Mouse (Mus musculus): ENCODE measurements around the gene Tead1.

Gene Tead1

DNA sequence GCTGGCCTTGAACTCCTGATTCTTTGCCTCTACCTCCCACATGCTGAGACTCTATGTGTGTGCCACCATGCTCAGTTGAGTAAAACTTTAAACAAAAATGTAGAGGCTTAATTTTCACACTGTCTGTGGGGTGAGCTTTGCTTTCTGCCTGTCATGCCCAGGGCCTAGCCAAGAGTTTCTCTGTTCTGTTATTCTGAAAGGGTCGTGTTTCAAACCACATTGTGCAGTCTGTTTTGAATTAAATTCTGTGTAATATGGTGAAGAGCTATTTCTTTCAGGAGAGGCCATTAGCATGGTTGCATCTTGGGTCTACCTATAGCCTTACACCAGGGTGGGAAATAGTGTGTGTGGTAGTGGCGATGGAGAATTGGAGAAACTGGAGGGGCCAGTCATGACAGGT lies 90.7 kb downstream of the Tead1 start:
- no peak for DNase-seq (ENCODE audit: extremely low read depth, insufficient read length, low spot score)

DNA sequence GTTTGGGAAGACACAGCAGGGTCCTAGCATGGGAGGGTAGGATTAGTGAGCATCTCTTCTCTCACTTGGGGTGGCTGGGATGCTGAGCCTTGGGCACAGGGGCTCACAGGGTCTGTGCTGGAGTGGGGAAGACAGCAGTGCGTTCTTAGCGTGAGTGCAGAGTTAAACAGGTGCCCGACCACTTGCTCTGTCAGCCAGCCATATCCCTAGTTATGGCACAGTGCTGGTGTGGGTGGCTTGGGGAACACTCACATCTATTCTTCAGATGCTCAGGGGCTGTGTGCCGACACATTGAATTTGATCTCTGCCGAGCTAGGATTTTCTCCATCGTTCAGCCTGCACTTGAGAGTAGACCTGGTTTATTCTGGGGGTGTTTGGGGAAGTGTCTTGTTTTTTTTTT lies 92.3 kb downstream of the Tead1 start:
- no peak for DNase-seq (ENCODE audit: extremely low read depth, insufficient read length, low spot score)

GRCm38 (mm10) chr7:112772777-112773176 lies 93.7 kb downstream of the Tead1 start:
- no peak for DNase-seq (ENCODE audit: extremely low read depth, insufficient read length, low spot score)

- DNase-seq (ENCODE audit: extremely low read depth, insufficient read length, low spot score), result no peak
Measured at GRCm38 (mm10) chr7:112773601-112774000, 94.5 kb downstream of the Tead1 start.

- no peak for DNase-seq (ENCODE audit: extremely low read depth, insufficient read length, low spot score)
Measured at GRCm38 (mm10) chr7:112775816-112776215, 96.7 kb downstream of the Tead1 start.

DNA sequence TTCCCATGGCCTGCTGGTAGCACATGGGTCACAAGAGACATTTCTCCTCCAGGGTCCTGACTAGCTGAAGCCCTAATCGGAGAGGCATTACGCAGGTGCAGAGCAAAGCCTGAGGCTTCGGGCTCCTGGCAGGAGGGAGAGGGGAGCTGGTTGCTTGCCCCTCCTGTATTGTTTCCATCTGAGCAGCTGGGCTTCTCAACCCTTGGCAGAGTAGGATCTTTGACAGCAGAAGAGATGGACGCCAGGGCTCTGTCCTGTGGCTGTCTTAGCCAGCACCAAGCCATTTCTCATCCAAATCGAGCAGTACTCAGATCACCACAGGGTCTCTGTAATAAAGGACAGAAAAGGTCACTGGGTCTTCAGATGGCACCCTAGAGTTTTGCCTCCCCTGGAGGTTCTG lies 97.6 kb downstream of the Tead1 start:
- DNase-seq (ENCODE audit: extremely low read depth, insufficient read length, low spot score), result no peak

DNA sequence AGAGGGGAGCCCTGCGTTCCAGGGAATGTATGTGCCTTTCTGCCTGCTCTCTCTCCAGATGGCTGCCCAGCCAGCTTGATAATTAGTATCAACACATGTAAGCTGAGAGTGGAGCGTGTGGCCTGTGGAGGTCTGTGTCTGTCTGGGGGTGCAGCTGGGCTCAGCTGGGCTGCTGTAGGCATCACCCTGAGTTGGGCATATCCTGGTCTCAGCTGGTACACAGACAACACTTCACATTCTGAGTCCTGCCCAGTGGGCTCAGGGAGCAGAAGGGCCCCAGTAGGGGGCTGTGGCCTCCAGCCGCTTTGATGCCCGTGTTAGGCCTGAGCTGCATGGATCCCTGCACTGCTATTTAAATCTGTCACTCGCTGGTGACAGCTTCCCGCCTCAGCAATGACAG lies 100.5 kb downstream of the Tead1 start:
- no peak for DNase-seq (ENCODE audit: extremely low read depth, insufficient read length, low spot score)

GRCm38 (mm10) chr7:112780910-112781309 lies 101.8 kb downstream of the Tead1 start:
- DNase-seq (ENCODE audit: extremely low read depth, insufficient read length, low spot score), result no peak

- DNase-seq (ENCODE audit: extremely low read depth, insufficient read length, low spot score), result no peak
Measured at GRCm38 (mm10) chr7:112781987-112782386, 102.9 kb downstream of the Tead1 start.

- DNase-seq (ENCODE audit: extremely low read depth, insufficient read length, low spot score), result no peak
Measured at GRCm38 (mm10) chr7:112784278-112784677, 105.2 kb downstream of the Tead1 start.

DNA sequence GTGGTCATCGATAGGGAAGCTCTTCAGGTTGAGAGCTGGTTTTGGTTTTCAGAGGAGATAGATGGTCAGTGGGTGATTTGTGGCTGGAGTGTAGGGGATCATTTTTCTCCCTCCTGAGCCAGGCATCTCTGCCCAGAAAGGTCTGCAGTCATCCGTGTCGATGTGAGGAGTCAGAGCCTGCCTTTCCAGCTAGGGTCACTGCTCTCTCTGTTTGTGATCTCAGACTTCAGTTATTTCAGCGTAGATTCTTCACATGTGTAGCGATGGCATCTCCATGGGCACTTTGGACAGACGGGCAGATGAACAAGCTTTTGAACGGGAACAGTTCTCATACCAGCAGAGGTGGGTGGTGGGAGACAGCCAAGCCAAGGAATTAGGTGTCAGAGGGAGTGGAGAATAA lies 106.2 kb downstream of the Tead1 start:
- DNase-seq (ENCODE audit: extremely low read depth, insufficient read length, low spot score), result no peak

- no peak for DNase-seq (ENCODE audit: extremely low read depth, insufficient read length, low spot score)
Measured at GRCm38 (mm10) chr7:112786556-112787225, 107.6 kb downstream of the Tead1 start.

- no peak for DNase-seq (ENCODE audit: extremely low read depth, insufficient read length, low spot score)
Measured at GRCm38 (mm10) chr7:112787281-112787680, 108.2 kb downstream of the Tead1 start.

- DNase-seq (ENCODE audit: extremely low read depth, insufficient read length, low spot score), result no peak
Measured at GRCm38 (mm10) chr7:112788321-112788751, 109.2 kb downstream of the Tead1 start.

GRCm38 (mm10) chr7:112789693-112790092 lies 110.6 kb downstream of the Tead1 start:
- no peak for DNase-seq (ENCODE audit: extremely low read depth, insufficient read length, low spot score)

GRCm38 (mm10) chr7:112790334-112790733 lies 111.2 kb downstream of the Tead1 start:
- no peak for DNase-seq (ENCODE audit: extremely low read depth, insufficient read length, low spot score)

DNA sequence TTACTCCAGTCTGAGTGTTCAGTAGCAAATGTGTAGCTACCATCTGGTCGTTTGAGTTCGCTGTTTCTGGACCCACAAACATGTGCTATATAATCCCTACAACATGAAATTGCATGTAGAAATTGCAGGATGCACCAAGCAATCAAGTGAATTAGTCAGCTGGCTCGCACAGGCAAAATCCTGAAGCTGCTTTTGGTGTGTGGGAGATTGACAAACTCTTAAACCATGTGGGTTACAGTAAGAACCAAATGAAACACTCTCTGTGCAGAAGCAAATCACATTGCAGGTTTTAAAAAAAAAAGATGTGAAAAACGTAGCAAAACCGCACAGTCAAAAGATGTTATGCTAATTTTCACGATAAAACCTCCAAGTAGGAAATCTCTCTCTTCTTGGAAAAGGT lies 113.6 kb downstream of the Tead1 start:
- no peak for DNase-seq (ENCODE audit: extremely low read depth, insufficient read length, low spot score)

- DNase-seq (ENCODE audit: extremely low read depth, insufficient read length, low spot score), result no peak
Measured at GRCm38 (mm10) chr7:112793903-112794302, 114.8 kb downstream of the Tead1 start.

GRCm38 (mm10) chr7:112794481-112794880 lies 115.4 kb downstream of the Tead1 start:
- DNase-seq (ENCODE audit: extremely low read depth, insufficient read length, low spot score), result no peak

DNA sequence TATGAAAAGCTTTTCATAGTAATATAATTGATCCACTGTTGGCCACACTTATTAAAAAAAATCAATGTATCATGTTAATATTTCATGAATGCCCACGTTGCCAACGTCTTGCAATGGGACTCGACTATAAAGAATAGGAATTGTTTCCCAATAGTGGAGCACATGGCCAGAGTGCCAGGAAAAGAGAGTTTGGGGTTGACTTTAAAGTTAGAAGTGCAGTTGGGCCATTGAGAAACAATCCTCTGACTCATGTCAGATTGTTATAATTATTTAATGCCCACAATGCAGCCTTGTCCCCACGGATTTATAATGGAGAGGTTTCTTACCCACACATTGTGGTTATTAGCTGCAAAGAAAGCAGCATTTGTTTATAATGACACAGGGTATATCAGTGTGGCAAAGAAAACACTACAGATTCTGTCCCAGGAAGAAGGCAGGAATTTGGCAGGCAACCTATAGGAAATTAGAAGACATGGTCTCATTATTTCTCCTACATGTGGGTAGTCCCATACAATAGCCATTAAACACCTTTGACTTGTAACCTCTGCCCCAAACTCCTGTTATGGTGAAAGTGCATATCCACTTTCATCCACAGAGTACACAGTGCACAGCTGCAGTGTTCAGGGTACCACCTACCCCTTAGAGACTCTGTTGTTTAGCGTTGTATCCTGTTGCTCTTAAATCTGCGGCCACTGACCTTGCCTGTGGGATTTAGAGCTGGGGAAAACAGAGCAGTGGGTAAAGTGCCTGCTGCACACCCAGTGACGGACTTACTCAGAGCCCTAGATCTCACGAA lies 118.6 kb downstream of the Tead1 start:
- DNase-seq (ENCODE audit: extremely low read depth, insufficient read length, low spot score), result no peak

DNA sequence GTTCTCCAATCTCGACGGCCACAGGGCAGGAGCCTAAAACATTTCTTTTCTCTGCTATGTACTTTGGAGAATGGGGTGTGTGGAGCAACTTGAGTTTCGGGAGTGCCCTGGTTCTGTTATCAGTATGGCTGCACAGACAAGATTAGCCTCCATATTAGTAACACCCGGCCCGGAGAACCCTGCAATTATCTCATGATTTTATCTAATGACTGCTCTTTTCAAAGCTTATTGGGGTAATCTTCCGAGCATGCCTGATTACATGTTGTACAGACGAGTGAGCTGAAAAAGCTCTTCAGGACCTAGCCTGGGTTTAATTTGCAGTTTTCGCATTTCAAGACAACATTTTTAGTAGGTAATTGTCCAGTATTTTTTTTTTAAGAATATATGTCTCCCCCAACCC lies 122.6 kb downstream of the Tead1 start:
- DNase-seq (ENCODE audit: extremely low read depth, insufficient read length, low spot score), result no peak

GRCm38 (mm10) chr7:112806718-112807400 lies 127.7 kb downstream of the Tead1 start:
- DNase-seq (ENCODE audit: extremely low read depth, insufficient read length, low spot score), result no peak
